Mouse (Mus musculus): ENCODE measurements at regions not wholly inside any gene's neighbourhood (a gene's known extent, or its start where the extent isn't known, plus 50 kb on each side); places are given as distances from the start of the nearest gene placed in this dataset.
A peak's percentile ranks its signal among the peaks of the same experiment; 100 is the strongest.
"Not testable (repeated sequence)": the region's sequence is repeated elsewhere in the genome, so short reads cannot be mapped to it uniquely, and the experiment has no call there.

DNA sequence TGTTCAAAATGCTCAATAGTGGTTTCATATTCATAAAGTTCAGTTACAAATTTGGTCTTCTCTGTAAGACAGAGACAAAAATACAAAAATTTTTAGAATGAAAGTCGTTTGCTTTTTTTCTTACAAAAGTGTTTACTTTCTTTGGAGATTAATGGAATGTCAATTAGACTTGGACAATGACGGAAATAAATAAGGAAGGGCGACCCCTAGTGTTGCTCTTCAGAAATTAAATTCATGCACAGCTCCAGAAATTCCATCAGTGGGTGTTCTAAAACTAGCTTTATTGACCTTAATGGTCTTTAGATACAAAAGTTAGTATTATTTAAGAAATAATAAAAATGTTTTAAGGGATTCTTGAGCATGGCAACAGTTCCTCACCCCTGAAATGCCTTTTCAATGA is 141.8 kb upstream of the Lama2 start:
- DNase-seq = no peak

DNA sequence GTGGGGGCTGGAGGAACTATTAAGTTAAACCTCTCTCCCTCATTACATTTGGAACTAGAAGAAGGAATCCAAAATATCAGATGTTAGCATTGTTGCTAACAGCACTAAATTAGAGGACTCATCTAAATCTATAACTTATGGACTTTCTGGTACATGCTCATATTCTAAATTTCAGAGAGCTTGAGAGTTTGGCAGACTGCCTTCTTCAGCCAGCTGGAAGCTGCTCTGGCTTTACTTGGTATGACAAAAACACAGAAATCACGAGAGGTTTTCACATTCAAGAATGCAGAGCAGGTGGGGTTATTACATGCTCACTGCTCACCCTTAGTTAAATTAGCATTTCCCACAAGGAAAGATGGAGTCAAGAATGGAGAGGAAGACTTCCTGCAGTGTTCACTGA is 182.8 kb upstream of the Lama2 start:
- DNase-seq = peak; percentile 14

DNA sequence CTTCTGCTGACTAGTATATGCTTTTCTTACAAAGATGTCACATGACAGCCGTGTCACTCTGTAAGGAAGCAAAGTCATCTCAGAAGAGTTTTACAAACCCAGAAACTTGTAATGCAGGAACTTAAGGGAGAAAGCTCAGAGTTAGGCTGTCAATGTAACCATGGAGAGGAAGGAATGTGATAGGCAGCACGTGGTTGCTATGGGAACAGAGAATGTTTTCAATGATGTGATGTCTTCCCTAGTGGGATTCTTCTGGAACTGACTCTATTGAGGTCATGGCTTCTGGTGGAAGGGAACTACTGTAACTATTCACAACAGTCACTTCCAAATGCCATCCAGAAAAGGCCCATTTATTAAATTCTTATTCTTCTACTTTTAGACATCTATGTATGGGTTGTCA is 190.0 kb upstream of the Lama2 start:
- DNase-seq = no peak

DNA sequence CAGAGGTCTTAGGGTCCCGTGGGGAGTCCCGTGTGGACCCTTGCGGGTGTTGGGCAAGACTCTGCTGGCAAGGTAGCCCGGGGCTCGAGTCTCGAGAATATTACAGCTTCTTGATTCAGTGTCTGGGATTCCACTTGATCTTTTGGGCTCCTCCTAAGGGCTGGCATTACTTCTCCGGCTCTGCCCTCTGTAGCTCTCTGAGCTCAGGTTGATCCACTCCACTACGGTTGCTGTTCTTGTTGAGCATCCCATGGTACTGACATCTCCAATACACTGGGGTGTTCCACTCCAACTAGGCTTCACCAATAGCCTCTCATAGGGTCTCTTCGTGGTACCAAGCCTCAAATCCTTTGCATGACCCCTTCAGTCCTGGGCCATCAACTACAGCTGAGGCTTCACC is 206.1 kb upstream of the Lama2 start:
- not testable (repeated sequence) for DNase-seq

DNA sequence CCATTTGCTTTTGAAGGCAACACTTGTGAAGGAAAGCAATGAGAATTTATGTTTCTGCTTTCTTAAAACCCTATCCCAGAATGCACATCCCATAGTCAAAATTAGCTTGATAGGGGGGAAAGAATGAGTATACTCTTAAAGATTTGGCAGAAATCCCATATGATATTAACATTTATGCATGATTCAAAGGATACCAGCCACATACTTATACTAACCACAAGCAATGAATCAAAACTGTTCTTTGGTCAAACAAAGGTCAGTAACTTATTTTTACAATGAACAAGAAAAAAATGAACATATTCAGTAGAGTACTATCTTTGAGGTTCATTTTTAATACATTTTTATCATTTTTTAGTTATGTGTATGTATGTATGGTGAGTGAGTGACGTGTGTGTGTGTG is 208.8 kb upstream of the Lama2 start:
- no peak for DNase-seq

DNA sequence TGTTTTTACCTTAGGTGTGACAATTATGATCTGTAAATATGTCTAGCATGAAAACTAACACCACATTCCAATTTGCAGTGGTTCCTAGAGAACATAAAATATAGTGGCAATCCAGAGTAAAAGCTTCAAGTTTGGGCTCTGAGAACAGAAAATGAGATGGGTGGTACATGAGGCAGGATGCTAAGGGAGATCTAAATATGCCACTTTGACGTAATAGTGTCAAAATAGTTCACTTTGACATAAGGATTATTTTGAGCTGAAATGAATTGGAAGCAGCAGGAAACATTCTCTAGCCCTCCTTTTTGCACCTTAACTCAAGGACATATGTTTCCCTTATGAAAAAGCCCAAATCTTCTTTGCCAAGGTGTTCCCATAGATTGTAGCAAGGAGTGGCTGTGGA is 219.1 kb upstream of the Lama2 start:
- no peak for DNase-seq

DNA sequence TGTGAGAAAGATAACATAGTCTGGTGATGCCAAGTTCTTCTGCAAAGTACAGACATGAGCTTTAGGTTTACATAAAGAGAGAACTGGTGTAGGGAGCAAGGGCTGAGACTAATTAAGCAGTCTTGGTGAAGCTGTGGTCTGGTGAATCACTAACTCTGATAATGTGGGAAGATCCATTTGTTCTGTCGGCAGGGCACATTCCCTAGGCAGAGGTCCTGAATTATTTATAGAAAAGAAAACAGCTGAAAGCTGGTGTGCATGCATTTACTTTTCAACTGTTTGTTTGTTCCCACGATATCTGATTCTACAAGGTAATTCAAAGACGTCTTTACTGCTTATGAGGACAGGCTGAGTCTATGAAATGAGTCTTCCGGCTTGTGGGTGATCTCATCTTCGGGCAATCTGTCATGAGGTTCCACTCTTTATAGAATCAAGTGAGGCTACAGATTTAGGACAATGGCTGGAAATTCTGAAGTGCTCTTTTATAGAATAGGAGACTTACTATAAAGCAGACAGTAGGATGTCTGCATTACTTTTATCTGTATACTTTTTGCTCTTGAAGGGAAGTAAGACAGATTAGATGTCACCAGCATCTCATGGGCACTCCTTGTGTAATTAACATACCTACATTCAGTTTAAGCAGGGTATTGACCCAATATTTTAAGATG is 221.6 kb upstream of the Lama2 start:
- DNase-seq = no peak

DNA sequence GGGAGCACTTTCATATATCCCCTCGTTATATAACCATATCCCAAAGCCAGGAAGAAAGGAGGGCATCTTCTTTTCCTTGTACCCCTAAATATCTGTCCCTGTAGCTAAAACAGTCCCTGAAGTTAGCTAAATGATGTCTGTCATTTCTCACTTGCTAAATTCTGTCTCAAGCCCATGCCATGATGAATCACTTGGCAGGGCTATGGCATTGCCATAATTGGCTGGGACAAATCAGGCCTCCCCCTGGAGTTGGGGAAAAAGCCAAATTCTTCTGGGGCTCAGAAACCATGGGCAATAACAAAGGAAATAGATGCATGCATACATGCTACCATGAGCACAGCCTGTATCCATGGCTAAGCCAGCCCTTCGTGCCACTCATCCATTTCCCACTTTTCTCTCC is 223.5 kb upstream of the Lama2 start:
- no peak for DNase-seq

DNA sequence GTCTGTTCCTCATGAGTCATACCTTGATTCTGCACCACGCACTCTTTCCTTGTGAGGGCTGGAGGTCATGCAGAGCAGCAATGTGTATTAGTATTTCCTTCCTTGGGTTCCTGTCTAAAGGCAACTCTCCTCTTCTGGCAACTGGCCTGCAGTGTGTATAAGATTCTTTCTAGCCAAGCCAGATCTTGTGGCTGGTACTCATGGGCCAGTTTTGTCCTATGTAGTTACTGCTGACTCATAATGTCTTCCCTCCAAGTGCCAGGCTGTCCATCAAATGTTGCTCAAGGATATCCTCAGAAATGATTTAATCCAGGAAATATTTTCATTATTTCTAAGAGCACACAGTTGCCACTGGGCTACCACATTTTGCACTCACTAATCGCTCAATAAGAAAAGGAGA is 211.0 kb upstream of the Ptprk start:
- DNase-seq = no peak

DNA sequence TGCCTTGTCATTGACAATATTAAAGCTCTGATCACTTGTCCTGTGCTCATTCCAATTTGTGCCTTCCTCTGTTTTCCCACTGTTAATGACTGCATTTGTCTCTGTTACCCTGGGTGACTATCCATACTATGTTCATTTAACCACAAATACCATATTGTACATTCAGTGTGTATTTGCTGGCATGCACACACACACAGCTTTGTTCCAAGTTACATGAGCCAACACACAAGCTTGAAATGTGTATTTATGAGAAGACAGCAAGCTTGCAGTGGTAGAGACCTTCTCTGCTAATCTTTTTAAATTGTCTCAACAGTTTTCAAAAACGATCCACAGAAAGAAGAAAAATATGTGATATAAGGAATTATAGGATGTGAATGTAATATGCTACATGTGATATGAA is 193.8 kb upstream of the Ptprk start:
- DNase-seq = no peak

DNA sequence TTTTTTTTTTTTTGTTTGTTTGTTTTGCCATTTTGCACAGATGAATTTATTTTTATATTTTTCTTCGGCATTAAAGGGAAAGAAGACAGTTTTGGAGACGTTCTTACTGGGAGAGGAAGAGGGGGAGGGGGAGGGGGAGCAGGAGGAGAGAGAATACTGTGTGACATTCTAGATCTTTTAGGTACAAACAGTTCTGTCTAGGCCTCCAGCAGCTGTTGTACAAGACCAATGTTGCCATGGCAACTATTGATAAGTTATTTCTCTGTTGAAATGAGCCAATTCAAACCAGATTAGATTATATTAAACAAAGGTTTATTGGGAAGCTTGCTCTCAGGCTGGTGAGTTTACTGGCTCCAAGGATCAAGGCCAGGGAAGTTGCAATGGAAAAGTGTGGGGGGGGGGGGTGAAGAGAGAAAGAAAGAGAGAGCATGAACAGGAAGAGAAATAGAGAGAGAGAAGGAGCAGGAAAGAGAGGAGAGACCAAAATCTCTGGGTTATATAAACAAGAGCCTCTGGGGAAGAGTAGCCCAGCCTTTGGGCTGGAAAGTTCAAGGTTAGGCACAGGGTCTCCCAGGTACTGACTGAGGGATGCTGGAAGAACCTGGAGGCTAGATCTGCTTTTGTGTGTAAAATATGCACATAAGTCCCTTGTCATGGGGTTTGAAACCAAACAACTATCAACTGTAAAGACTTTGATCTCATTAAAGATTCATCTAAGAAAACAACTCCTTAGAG is 182.7 kb upstream of the Ptprk start:
- no peak for DNase-seq

DNA sequence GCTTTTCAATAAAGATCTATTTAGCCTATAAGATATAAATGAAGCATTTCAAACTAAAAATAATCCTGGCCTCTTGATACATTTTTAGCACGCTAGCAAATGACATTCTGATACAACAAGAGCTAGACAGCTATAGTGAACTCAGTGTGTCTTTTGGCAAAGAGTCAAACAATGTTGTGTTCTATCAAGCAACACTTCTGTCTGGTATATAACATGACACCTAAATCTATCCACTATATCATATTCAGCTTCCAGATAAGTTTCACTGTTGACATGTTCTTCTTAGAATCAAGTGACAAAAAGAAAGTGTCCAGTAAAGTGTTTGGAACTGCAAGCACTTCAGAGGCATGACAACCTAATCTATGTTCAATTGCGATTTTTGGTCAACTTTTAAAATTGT is 158.2 kb upstream of the Ptprk start:
- DNase-seq = no peak

DNA sequence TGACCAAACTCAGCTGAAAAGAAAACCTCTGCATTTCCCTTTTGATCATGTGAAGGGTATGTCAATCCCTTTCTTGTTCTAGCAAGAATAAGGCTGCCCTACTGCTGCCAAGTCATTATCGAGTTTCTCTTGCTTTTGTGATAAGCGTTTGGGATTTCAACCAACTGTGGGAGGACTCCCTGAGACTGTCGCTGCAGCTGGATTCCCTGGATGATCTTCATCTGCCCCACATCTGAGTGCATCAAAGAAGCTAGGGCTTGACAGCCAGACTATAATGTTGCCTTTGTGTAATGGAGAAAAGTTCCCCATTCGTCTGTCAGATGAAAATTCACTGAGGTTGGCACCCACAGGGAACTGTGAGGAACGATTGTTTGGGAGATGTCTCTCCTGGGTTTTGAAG is 147.4 kb upstream of the Ptprk start:
- DNase-seq = no peak

DNA sequence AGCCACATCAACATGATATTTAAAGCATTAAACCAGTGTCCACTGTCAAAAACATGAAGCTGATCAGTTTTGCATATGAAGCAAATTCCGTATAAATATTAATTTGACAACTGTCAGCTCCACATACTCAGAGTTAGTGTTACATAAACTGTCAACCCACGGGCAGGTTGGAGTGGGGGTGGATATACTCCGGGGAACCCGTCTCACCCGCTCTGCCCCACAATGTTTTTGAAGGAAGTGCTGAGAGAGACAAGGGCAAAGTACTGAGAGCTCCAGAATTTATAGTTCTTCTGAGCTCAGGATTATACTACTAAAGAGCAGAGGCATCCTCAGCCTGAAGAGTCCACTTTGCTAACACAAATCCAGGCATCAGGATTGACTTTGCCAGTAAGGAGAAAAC is 132.5 kb upstream of the Ptprk start:
- DNase-seq = no peak

DNA sequence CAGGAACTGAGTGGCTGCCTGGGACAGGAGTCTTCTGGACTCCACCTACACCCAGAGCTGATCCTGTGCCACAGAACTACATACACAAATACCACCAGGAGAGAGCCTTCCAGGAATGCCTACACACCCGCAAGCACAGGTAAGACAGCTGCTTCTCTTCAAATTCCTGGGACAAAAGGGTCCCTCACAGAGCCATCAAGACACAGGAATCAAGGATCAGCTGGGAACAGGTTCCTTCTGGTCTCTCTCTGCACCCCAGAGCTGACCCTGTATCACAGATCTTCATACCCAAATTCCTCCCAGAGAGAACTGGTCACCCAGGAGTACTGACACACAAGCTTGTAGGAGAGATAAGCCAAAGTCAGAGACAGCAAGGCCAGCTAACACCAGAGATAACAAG is 125.5 kb upstream of the Ptprk start:
- DNase-seq = no peak

DNA sequence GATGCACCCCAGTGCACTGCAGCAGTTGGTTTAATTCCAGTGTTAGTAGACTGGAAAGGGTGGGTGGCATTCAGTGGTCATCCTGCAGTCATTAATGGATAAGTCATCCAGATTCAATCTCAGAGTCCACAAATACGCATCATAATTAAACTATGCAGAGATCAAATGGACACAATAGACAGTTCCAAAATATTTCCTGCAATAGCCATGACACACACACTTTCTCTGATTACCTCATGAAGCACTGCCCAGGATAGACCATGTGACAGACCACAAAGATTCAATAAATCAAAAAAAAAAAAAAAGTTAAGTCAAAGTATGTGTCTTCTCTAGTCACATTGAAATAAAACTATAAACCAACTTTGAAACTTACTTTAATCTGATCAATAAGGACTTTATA is 106.4 kb upstream of the Ptprk start:
- no peak for DNase-seq

DNA sequence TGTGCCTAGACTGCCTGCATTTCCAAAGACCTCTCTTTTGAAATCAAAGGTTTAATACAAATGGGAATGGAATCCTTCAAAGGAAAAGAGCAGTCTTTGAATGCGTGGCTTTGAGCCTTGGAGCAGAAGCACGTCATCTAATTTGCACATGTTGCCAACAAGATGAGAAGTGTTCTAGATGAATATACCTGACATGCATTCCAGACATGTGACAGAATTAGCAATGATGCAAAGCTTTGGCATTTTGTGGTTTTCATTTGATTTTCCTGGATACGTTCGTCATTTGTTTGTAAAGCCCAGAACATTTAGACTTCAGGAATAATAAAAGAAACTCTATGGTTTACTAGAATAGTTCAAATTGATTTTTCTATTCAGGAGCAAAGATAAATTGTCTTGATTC is 90.6 kb upstream of the Ptprk start:
- no peak for DNase-seq

DNA sequence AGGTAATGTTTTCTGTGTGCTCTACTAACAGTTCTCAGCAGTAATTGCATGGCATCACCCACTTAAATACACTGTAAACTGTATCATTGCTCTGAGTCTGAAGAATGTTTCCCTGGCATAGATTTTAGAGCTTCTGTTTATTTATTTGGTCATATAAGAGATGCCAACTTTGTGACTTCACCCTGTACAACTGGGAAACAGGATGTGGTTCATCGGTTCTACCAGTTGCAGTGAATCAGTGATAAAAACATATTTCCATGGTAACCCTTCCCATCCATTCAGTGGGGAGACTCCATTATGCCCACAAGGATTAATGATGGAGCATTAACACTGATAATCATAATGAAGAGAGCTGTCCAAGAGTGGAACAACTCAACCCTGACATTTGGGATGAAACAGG is 89.6 kb upstream of the Ptprk start:
- DNase-seq = no peak

DNA sequence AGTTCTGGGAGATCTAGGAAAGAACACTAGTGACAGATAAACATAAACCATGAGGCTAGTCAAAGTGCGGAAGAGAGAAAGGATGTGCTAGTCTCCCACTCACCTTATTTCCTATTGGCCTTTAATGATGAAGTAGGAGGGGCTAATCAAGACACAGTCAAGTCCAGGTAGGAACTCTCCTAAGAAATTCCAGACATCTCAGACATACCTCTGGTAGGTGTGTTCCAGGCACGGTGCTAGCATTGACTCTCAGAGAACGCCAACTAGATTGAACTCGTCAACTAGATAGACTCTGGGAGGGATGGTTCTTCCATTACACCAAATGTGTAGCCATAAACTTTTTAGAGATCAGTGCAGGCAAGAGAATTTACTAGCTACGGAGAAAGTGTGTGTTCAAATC is 87.6 kb upstream of the Ptprk start:
- DNase-seq = no peak

DNA sequence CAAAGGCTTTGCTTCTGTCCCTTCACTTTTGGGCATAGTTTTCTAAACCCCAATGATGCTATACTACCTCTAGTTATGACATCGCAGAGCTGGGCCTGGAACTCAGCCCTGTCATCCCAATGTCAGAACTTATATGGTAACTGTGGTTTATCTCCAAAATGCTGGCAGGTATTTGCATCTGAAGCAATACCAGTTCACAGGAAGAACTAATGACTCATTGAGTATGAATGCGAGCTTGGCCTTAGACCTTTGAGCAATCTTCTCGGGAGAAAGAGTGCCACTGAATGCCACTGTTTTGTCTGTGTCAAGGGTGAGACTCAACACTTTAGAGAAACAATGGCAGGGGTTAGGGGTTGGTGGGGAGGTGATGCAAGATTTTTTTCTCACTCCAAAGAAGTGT is 86.6 kb upstream of the Ptprk start:
- DNase-seq = no peak

DNA sequence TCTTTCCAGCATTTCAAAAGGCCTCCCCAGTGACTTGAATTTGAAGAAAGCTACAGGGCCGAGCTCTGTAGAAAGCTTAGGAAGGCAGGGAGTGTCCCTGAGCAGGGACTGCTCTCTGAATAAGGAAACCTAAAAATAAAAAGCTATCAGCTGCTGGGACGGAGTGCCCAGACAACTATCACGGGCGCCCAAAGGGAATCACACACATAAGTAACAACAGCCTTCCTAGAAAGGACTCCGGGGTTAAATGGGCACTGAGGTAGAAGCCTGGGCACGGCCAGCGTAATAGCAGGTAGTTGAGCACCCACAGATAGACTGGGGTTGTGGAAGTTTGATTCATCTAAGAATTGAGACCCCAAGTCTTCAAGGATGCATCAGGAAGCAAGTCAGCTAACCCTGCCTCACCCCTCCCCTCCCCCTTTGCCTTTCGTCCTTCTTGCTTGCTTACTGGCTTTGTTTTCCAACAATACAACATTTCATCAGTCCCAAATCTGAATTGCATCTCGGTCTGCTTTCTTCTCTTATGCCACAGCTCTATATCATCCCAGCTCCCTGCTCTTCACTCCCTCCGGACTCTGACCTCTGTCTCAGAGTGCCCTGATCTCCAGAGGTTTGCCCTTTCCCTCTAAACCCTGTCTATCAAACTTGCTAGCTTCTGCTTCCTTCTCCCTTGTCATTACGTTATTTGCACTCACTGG is 84.1 kb upstream of the Ptprk start:
- DNase-seq = no peak

DNA sequence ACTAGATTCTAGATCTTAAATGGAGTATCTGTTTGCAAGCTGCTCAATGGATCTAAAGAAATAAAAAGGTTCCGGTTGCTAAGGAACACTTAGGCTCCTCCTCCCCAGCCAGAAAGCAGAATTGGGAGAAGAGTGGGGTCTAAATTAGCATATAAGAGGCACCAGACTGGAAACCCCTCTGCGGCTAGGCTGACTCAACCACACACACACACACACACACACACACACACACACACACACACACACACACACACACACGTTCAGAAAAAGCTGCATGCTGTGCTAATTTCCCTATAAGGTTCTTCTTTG is 83.6 kb upstream of the Ptprk start:
- DNase-seq = no peak

DNA sequence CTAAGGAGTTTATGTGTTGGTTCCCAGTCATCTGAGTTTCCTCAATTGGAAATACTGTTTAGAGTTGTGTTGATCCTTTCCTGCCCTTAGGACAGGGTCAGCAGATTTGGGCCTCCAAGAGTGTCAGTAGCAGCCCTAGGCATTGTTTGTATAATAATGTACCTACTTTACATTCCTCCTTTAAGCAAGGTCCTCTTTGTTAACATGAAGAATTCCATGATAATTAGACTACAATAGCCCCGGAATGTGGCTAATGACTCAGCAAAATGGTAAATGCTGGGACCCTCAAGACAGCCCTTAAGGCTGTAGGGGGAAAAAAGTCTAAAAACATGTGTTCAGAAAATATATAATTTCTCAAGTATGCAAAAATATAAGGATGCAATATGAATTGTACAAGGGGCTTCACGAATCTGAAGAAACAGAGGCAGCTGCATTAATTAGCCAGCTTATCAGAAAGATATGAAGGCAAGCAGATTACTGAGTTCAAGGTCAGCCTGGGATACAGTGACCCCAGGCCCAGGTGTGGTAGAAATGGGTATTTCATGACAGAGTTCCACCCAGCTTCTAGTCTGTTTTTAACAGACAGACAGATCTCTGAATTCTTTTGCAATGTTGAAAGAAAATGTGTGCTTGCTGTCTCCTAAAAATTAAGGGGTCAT is 80.1 kb upstream of the Ptprk start:
- no peak for DNase-seq

DNA sequence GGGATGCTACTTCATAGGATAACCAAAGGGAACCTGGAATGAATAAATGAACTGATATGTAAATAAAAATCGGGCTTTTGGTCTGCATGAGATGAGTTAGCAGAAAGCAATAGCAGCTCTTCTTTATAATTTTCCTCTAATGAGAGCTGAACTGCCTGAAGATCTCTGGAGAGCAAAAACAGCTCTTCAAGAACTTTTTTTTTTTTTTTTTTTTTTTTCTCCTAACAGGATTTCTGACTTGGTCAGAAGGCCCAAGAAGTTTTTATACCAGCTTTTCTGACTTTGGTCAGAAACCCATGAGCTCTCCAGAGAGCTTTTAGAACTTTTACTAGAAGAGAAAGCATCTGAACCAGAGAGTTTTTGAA is 79.6 kb upstream of the Ptprk start:
- no peak for DNase-seq

Data from right cerebral cortex, postnatal 25 days (tissue).